In genomic region chrX:13461266-13462261, GRCm38 (mm10) we compare ENCODE assay signal across 8 mouse cellular contexts. TPM values are rescaled to one million over a fixed set of nuclear protein-coding genes. Genes with fewer than 3 reads are reported as not detected.
DNase-seq lines count a peak whose midpoint lies in the region; ATAC-seq and TF ChIP-seq lines count a peak whose summit lies in the region.

No protein-coding gene starts in this region.

- 23% methylated on average over 38 of the region's 46 CpGs for WGBS in macrophage (ENCODE audit: missing documents)

- ATAC-seq in common myeloid progenitor, adult 5-6 weeks (replicated peaks; ENCODE audit: low read depth, poor library complexity, severe bottlenecking), result peak; percentile 97

- peak overlapping the region; percentile 39 for H3K4me3 ChIP-seq in left cerebral cortex, adult 2 months
- no peak overlapping the region for H3K4me3 ChIP-seq in macrophage (ENCODE audit: inconsistent target)

- intact Hi-C loops in left cerebral cortex, adult 2 months (cut with DNase I), result loop anchor here (1.0 to 10.0 kb wide), 5 partner anchors 115 to 233 kb away; partner anchors contain the start of gene Ddx3x

- H3K36me3 ChIP-seq in macrophage (ENCODE audit: inconsistent target), result no peaks in the 10 kb centered on the region

- peak; percentile 95 for DNase-seq in ZHBTc4 (ENCODE audit: low read depth, low spot score)
- peak; percentile 76 to 84 for DNase-seq in gastrocnemius, adult 8-10 months (ENCODE audit: low spot score in 2 of 2)
- DNase-seq in hindlimb bud, embryonic 11.5 days (ENCODE audit: extremely low spot score, low read depth, low spot score), result peak; percentile 52
- peak; percentile 81 to 84 for DNase-seq in left cerebral cortex, adult 2 months (ENCODE audit: extremely low spot score in 1 of 2, low spot score in 2 of 2)
- DNase-seq in retina, postnatal 7 days (ENCODE audit: low read depth, low spot score), result peak; percentile 77
- DNase-seq in urinary bladder, adult 18-20 months (ENCODE audit: low spot score in 2 of 2), result peak; percentile 74 to 80

- peak; percentile 76 for TF ChIP-seq CTCF in left cerebral cortex, adult 2 months (IDR thresholded peaks at IDR 0.05)

- no peaks in the 10 kb centered on the region for H3K79me2 ChIP-seq in macrophage (ENCODE audit: inconsistent target)

- H3K27ac ChIP-seq in left cerebral cortex, adult 2 months, result peak overlapping the region; percentile 81
- peak overlapping the region; percentile 73 for H3K27ac ChIP-seq in macrophage

RNA-seq across cellular contexts. Expression of gene Nyx, which starts 4.3 kb away (rescaled TPM):
- total RNA-seq in common myeloid progenitor, adult 5-6 weeks (2017), result not detected in 2 replicates
- total RNA-seq in gastrocnemius, adult 8-10 months (2022), result under 1 TPM in 2 of 4 experiments, not detected in 2; 0.05 to 0.11 TPM
- under 1 TPM; 0.23 to 0.66 TPM for total RNA-seq in left cerebral cortex, adult 2 months (2021)
- under 1 TPM in 8 of 26 experiments, not detected in 18; 0.08 to 0.20 (median 0.16) TPM for total RNA-seq in macrophage (2018; cell fraction: chromatin; rRNA removed)
- under 1 TPM in 2 of 26 experiments, not detected in 24; 0.04 to 0.05 TPM for total RNA-seq in macrophage (2018; cell fraction: cytosol; rRNA removed)
- under 1 TPM in 5 of 26 experiments, not detected in 21; 0.12 to 0.20 (median 0.15) TPM for total RNA-seq in macrophage (2018; cell fraction: nucleus; rRNA removed)
- polyA plus RNA-seq in macrophage (2018), result not detected in 3 replicates
